Mouse (Mus musculus) cerebellum, adult 9-10 months (tissue): ENCODE measurements around the gene Dnm3.

Experiments
- DNase-seq: peaks from one replicate; pipeline ENCODE4 v3.0.0; 2022

Gene Dnm3

GRCm38 (mm10) chr1:162053186-162053585 is 424.6 kb downstream of the Dnm3 start:
- DNase-seq: no peak

GRCm38 (mm10) chr1:162052755-162053154 is 425.1 kb downstream of the Dnm3 start:
- DNase-seq: no peak

- no peak for DNase-seq
Measured at GRCm38 (mm10) chr1:162052138-162052537, 425.7 kb downstream of the Dnm3 start.

- DNase-seq: no peak
Measured at GRCm38 (mm10) chr1:162051710-162052109, 426.1 kb downstream of the Dnm3 start.

- no peak for DNase-seq
Measured at GRCm38 (mm10) chr1:162047673-162048072, 430.2 kb downstream of the Dnm3 start.

- no peak for DNase-seq
Measured at GRCm38 (mm10) chr1:162043788-162044717, 433.8 kb downstream of the Dnm3 start.

GRCm38 (mm10) chr1:162043216-162043615 is 434.6 kb downstream of the Dnm3 start:
- no peak for DNase-seq

- DNase-seq: no peak
Measured at GRCm38 (mm10) chr1:162042384-162042783, 435.4 kb downstream of the Dnm3 start.

- no peak for DNase-seq
Measured at GRCm38 (mm10) chr1:162040490-162041274, 437.2 kb downstream of the Dnm3 start.

GRCm38 (mm10) chr1:162039808-162040207 is 438.0 kb downstream of the Dnm3 start:
- DNase-seq: no peak

- no peak for DNase-seq
Measured at GRCm38 (mm10) chr1:162039011-162039595, 438.7 kb downstream of the Dnm3 start.

GRCm38 (mm10) chr1:162038431-162038830 is 439.4 kb downstream of the Dnm3 start:
- no peak for DNase-seq

GRCm38 (mm10) chr1:162037968-162038421 is 439.8 kb downstream of the Dnm3 start:
- peak; percentile 29 for DNase-seq

- DNase-seq: no peak
Measured at GRCm38 (mm10) chr1:162037185-162037765, 440.6 kb downstream of the Dnm3 start.

GRCm38 (mm10) chr1:162036461-162036835 is 441.4 kb downstream of the Dnm3 start:
- no peak for DNase-seq

GRCm38 (mm10) chr1:162035800-162036460 is 441.9 kb downstream of the Dnm3 start:
- no peak for DNase-seq

GRCm38 (mm10) chr1:162023681-162024270 is 454.1 kb downstream of the Dnm3 start:
- no peak for DNase-seq

GRCm38 (mm10) chr1:162020766-162021165 is 457.1 kb downstream of the Dnm3 start:
- no peak for DNase-seq

- no peak for DNase-seq
Measured at GRCm38 (mm10) chr1:162020303-162020731, 457.5 kb downstream of the Dnm3 start.

GRCm38 (mm10) chr1:162018601-162018977 is 459.2 kb downstream of the Dnm3 start:
- no peak for DNase-seq

- no peak for DNase-seq
Measured at GRCm38 (mm10) chr1:162017975-162018600, 459.7 kb downstream of the Dnm3 start.
